Mouse (Mus musculus) common myeloid progenitor, adult 5-6 weeks (primary cell): ENCODE data around the gene Sh2b3. TPM values are rescaled to one million over a fixed set of nuclear protein-coding genes. Genes with fewer than 3 reads are reported as not detected.

Experiments used
- ATAC-seq: replicated peaks from 2 replicates; pipeline ENCODE4 v1.8.0; 2016; ENCODE audit warnings: low read depth, mild to moderate bottlenecking, moderate TSS enrichment, inconsistent platforms; ENCODE audit not compliant: poor library complexity, severe bottlenecking
- total RNA-seq: library from RNA; stranded (forward); fragments of 200-1000, 187-1606 nt; gene quantifications from 2 replicates; pipeline ENCODE4 v1.2.3, GENCODE M21; 2017

Gene Sh2b3
- total RNA-seq, 1 experiment from 2014 or later = 18.2 TPM

- no peak for ATAC-seq
Measured at GRCm38 (mm10) chr5:121846322-121846721, 8.9 kb upstream of the Sh2b3 start.

GRCm38 (mm10) chr5:121845361-121845760, 7.9 kb upstream of the Sh2b3 start:
- ATAC-seq = no peak

- peak; percentile 7; the same call in 1 of the 2 replicates for ATAC-seq
Measured at GRCm38 (mm10) chr5:121843138-121843905, 5.9 kb upstream of the Sh2b3 start.

GRCm38 (mm10) chr5:121842665-121843118, 5.2 kb upstream of the Sh2b3 start:
- peak; percentile 51 for ATAC-seq

- ATAC-seq = no peak
Measured at GRCm38 (mm10) chr5:121841973-121842372, 4.5 kb upstream of the Sh2b3 start.

- no peak for ATAC-seq
Measured at GRCm38 (mm10) chr5:121841516-121841915, 4.1 kb upstream of the Sh2b3 start.

- no peak for ATAC-seq
Measured at GRCm38 (mm10) chr5:121839128-121839473, 1.7 kb upstream of the Sh2b3 start.

GRCm38 (mm10) chr5:121838341-121839127, 1.1 kb upstream of the Sh2b3 start:
- peak; percentile 36 for ATAC-seq

- peak; percentile 52 for ATAC-seq
Measured at GRCm38 (mm10) chr5:121836692-121837415, 592 bp downstream of the Sh2b3 start.

- peak; percentile 19; the same call in 1 of the 2 replicates for ATAC-seq
Measured at GRCm38 (mm10) chr5:121835949-121836691, 1.3 kb downstream of the Sh2b3 start.

GRCm38 (mm10) chr5:121834991-121835747, 2.3 kb downstream of the Sh2b3 start:
- ATAC-seq = no peak

GRCm38 (mm10) chr5:121834241-121834606, 3.2 kb downstream of the Sh2b3 start:
- no peak for ATAC-seq

- ATAC-seq = peak; percentile 12
Measured at GRCm38 (mm10) chr5:121833572-121834240, 3.7 kb downstream of the Sh2b3 start.

- ATAC-seq = no peak
Measured at GRCm38 (mm10) chr5:121833159-121833558, 4.3 kb downstream of the Sh2b3 start.

- ATAC-seq = no peak
Measured at GRCm38 (mm10) chr5:121832376-121833155, 4.9 kb downstream of the Sh2b3 start.

GRCm38 (mm10) chr5:121831002-121831601, 6.3 kb downstream of the Sh2b3 start:
- no peak for ATAC-seq
